Mouse (Mus musculus): ENCODE data around the gene Gm20388.

Gene Gm20388

GRCm38 (mm10) chr8:120685097-120685496 lies 774.5 kb downstream of the Gm20388 start:
- no peak for DNase-seq (ENCODE audit: extremely low spot score, low read depth, low spot score)

- DNase-seq (ENCODE audit: extremely low spot score, low read depth, low spot score): no peak
These were observed 775.0 kb downstream of the Gm20388 start for GRCm38 (mm10) chr8:120685591-120685990.

GRCm38 (mm10) chr8:120686051-120686450 lies 775.4 kb downstream of the Gm20388 start:
- no peak for DNase-seq (ENCODE audit: extremely low spot score, low read depth, low spot score)

- no peak for DNase-seq (ENCODE audit: extremely low spot score, low read depth, low spot score)
These were observed 775.9 kb downstream of the Gm20388 start for GRCm38 (mm10) chr8:120686576-120686975.

- DNase-seq (ENCODE audit: extremely low spot score, low read depth, low spot score): no peak
These were observed 777.1 kb downstream of the Gm20388 start for GRCm38 (mm10) chr8:120687786-120688185.

GRCm38 (mm10) chr8:120688511-120688910 lies 777.9 kb downstream of the Gm20388 start:
- no peak for DNase-seq (ENCODE audit: extremely low spot score, low read depth, low spot score)

GRCm38 (mm10) chr8:120692934-120693333 lies 782.3 kb downstream of the Gm20388 start:
- DNase-seq (ENCODE audit: extremely low spot score, low read depth, low spot score): no peak

- no peak for DNase-seq (ENCODE audit: extremely low spot score, low read depth, low spot score)
These were observed 783.3 kb downstream of the Gm20388 start for GRCm38 (mm10) chr8:120693861-120694493.

- DNase-seq (ENCODE audit: extremely low spot score, low read depth, low spot score): no peak
These were observed 785.9 kb downstream of the Gm20388 start for GRCm38 (mm10) chr8:120696401-120697153.

- DNase-seq (ENCODE audit: extremely low spot score, low read depth, low spot score): no peak
These were observed 786.7 kb downstream of the Gm20388 start for GRCm38 (mm10) chr8:120697154-120697978.

- no peak for DNase-seq (ENCODE audit: extremely low spot score, low read depth, low spot score)
These were observed 787.3 kb downstream of the Gm20388 start for GRCm38 (mm10) chr8:120697979-120698272.

- DNase-seq (ENCODE audit: extremely low spot score, low read depth, low spot score): no peak
These were observed 787.8 kb downstream of the Gm20388 start for GRCm38 (mm10) chr8:120698426-120698825.

- no peak for DNase-seq (ENCODE audit: extremely low spot score, low read depth, low spot score)
These were observed 788.4 kb downstream of the Gm20388 start for GRCm38 (mm10) chr8:120699079-120699478.

GRCm38 (mm10) chr8:120699565-120699964 lies 788.9 kb downstream of the Gm20388 start:
- DNase-seq (ENCODE audit: extremely low spot score, low read depth, low spot score): no peak

GRCm38 (mm10) chr8:120700053-120700452 lies 789.4 kb downstream of the Gm20388 start:
- DNase-seq (ENCODE audit: extremely low spot score, low read depth, low spot score): no peak

- DNase-seq (ENCODE audit: extremely low spot score, low read depth, low spot score): no peak
These were observed 791.3 kb downstream of the Gm20388 start for GRCm38 (mm10) chr8:120701758-120702465.

- no peak for DNase-seq (ENCODE audit: extremely low spot score, low read depth, low spot score)
These were observed 793.6 kb downstream of the Gm20388 start for GRCm38 (mm10) chr8:120704203-120704602.

GRCm38 (mm10) chr8:120705163-120705562 lies 794.5 kb downstream of the Gm20388 start:
- DNase-seq (ENCODE audit: extremely low spot score, low read depth, low spot score): no peak

GRCm38 (mm10) chr8:120706193-120706592 lies 795.6 kb downstream of the Gm20388 start:
- no peak for DNase-seq (ENCODE audit: extremely low spot score, low read depth, low spot score)

GRCm38 (mm10) chr8:120709176-120709575 lies 798.5 kb downstream of the Gm20388 start:
- DNase-seq (ENCODE audit: extremely low spot score, low read depth, low spot score): no peak

- DNase-seq (ENCODE audit: extremely low spot score, low read depth, low spot score): no peak
These were observed 804.6 kb downstream of the Gm20388 start for GRCm38 (mm10) chr8:120715200-120715599.
